Mouse (Mus musculus) brain, adult 2 months (tissue): Measurements from ENCODE around the gene Trpm3.
A peak's percentile ranks its signal among the peaks of the same experiment; 100 is the strongest.

Experiments
- DNase-seq: peaks from one replicate; pipeline ENCODE4 v3.0.0; 2011; ENCODE audit warnings: low read depth, low spot score

Trpm3 gene

GRCm38 (mm10) chr19:22303952-22304655 lies 165.3 kb downstream of the Trpm3 start:
- DNase-seq = peak; percentile 95

- DNase-seq = peak; percentile 38
Measured at GRCm38 (mm10) chr19:22308081-22308480, 169.2 kb downstream of the Trpm3 start.

- peak; percentile 35 for DNase-seq
Measured at GRCm38 (mm10) chr19:22317306-22317705, 178.5 kb downstream of the Trpm3 start.

GRCm38 (mm10) chr19:22326813-22327212 lies 188.0 kb downstream of the Trpm3 start:
- DNase-seq = no peak

- DNase-seq = no peak
Measured at GRCm38 (mm10) chr19:22327226-22327625, 188.4 kb downstream of the Trpm3 start.

- no peak for DNase-seq
Measured at GRCm38 (mm10) chr19:22336278-22336677, 197.4 kb downstream of the Trpm3 start.

GRCm38 (mm10) chr19:22337468-22337867 lies 198.6 kb downstream of the Trpm3 start:
- peak; percentile 95 for DNase-seq

- no peak for DNase-seq
Measured at GRCm38 (mm10) chr19:22338927-22339326, 200.1 kb downstream of the Trpm3 start.

GRCm38 (mm10) chr19:22354037-22354541 lies 215.2 kb downstream of the Trpm3 start:
- DNase-seq = peak; percentile 62

GRCm38 (mm10) chr19:22386890-22387289 lies 248.0 kb downstream of the Trpm3 start:
- no peak for DNase-seq

GRCm38 (mm10) chr19:22394700-22395099 lies 255.9 kb downstream of the Trpm3 start:
- DNase-seq = peak; percentile 58

GRCm38 (mm10) chr19:22404049-22404448 lies 265.2 kb downstream of the Trpm3 start:
- DNase-seq = no peak

- no peak for DNase-seq
Measured at GRCm38 (mm10) chr19:22418239-22418638, 279.4 kb downstream of the Trpm3 start.

GRCm38 (mm10) chr19:22437207-22437606 lies 298.4 kb downstream of the Trpm3 start:
- DNase-seq = peak; percentile 95

GRCm38 (mm10) chr19:22447418-22448339 lies 308.8 kb downstream of the Trpm3 start:
- DNase-seq = peak; percentile 91

GRCm38 (mm10) chr19:22448340-22449288 lies 309.8 kb downstream of the Trpm3 start:
- peak; percentile 65 for DNase-seq

GRCm38 (mm10) chr19:22451290-22451689 lies 312.4 kb downstream of the Trpm3 start:
- DNase-seq = peak; percentile 54

- peak; percentile 59 for DNase-seq
Measured at GRCm38 (mm10) chr19:22456935-22457334, 318.1 kb downstream of the Trpm3 start.

- peak; percentile 76 for DNase-seq
Measured at GRCm38 (mm10) chr19:22462043-22462442, 323.2 kb downstream of the Trpm3 start.

GRCm38 (mm10) chr19:22463506-22463905 lies 324.7 kb downstream of the Trpm3 start:
- DNase-seq = peak; percentile 96

- DNase-seq = no peak
Measured at GRCm38 (mm10) chr19:22469608-22470007, 330.8 kb downstream of the Trpm3 start.
